Mouse (Mus musculus): ENCODE results near the gene Sp110. TPM values are rescaled to one million over a fixed set of nuclear protein-coding genes. Genes with fewer than 3 reads are reported as not detected.
"Not testable (repeated sequence)": the region's sequence is repeated elsewhere in the genome, so short reads cannot be mapped to it uniquely, and the experiment has no call there.

The Sp110 gene
- 0.35 and 0.67 TPM in 2 replicates for polyA plus RNA-seq (2012; rRNA removed)

DNA sequence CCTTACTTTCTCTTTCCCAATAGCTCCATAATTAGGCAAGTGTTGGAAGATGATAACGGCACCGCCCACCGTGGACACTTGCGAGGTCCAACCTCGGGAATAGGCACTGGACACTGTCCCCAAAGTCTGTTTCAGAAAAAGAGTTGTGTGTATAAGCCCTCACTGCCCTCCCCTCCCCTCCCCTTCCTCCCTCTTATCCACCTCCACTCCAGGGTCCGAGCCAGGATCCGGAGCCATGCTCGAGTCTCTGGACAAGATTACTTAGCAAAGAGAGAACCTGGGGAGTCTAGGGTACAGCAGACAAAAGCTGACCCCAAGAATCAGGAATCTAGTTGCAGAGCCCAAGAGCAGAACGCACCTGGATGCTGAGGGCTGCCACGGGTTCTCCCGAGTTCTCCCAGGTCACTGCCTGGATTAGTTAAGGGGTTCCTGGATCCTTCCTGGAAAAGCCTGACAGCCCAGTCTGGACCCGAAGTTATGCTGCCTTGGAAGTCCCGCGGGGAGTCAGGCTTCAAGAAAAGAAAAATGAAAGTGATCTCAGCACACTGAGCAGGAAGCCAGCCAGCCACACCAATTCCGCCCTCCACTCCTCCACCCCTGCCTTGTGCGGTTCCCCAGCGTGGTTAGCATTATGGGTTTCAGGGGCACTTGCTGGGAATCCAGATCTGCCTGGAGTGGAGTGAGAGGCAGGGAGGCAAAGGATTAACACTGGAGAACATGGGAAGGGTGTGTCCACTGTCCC is at the start of gene Sp110:
Gene Sp110 (minus strand): TSS at position 547 of the 742 bp plus-strand sequence.
- not testable (repeated sequence) for DNase-seq (ENCODE audit: low read depth)

DNA sequence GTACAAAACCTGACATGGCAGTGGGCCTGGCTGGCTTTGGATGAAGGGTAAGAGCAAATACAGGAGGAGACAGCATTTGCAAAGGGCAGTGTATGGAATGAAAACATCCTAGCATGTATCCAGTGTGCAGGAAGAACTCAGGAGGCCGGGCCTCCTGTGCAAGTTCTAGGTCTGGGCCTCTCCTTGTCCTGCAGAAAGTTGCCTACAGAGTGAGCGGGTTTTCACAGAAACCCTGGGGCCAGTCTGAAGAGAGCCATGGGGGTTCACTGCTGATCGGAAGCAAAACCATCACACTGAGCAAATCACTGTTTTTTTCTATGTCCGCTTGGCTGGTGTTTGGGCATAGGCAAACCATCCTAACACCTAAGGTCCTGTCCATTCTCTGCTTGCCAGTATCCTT is 39.5 kb upstream of the Sp110 start:
- DNase-seq (ENCODE audit: low read depth) = not testable (repeated sequence)

DNA sequence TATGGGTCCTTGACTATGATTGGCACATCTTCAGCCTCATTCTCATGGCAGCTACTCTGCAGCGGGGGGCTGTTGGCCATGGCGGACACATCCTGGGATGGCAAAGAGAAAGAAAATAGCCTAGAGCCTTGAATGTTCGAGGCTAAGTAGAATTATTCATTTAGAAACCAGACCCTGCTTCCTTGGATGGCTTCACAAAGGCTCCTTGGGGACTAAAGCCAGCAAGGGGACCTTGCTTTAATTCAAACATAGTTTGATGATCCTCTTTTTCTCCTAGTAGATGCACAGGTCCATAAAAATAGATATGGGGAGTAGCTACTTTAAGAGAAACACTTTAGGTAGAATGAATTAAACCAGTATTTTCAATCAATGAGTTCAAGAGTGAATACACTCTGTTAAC is 38.3 kb upstream of the Sp110 start:
- not testable (repeated sequence) for DNase-seq (ENCODE audit: low read depth)

DNA sequence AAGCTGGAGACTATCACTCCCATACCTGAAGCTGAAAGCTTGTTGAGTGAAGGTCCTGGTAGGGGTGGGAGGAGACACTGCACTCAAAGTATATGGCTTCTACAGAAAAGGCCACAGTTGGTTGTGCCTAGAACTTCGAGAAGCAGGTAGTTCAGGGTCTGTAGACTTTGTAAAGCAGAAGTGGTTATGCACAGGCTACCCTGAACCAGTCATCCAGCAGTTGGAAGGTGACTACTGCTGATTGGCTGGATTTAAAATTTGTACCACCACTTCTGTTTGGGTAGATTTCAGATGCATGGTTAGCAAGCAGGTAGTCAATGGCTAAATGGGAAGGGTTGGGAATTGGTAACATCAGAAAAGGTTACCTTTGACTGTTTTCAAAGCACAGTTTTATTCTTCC is 20.1 kb upstream of the Sp110 start:
- DNase-seq (ENCODE audit: low read depth) = not testable (repeated sequence)

DNA sequence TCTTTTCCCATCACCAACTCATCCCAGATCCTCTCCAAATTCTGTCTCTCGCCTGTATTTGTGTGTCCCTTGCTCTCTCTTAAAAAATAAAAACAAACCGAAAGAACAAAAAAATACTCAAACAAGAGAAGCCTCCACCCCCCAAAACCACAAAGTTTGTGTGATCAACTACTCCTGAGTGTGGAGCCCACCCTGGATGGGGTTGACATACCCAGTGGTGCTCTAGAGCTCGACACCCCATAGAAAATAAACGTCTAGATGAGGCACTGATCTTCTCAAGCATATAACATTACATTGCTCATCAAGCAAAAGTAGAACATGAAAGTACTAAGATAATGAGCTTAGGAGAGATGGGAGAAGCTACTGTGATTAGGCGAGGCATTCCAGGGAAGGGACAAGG is 18.5 kb upstream of the Sp110 start:
- DNase-seq (ENCODE audit: low read depth) = not testable (repeated sequence)

DNA sequence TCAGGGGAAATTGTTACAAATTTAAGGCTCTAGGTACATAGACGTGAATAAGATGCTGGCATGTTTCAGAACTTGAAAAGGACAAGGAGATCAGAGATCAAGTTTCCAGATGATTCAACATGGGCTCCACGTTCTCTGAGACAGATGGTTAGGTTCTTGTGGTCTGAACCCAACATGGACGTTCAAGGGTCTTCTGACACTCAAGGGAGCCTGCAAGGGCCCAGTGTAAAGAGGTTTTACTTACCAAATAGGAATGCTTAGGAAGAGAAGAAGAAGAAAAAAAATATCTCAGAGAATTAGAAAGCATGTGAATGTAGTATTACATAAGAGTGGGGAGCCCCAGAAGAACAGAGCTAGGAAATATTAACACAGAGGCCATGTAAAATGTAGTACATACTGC is 17.2 kb upstream of the Sp110 start:
- DNase-seq (ENCODE audit: low read depth) = not testable (repeated sequence)

DNA sequence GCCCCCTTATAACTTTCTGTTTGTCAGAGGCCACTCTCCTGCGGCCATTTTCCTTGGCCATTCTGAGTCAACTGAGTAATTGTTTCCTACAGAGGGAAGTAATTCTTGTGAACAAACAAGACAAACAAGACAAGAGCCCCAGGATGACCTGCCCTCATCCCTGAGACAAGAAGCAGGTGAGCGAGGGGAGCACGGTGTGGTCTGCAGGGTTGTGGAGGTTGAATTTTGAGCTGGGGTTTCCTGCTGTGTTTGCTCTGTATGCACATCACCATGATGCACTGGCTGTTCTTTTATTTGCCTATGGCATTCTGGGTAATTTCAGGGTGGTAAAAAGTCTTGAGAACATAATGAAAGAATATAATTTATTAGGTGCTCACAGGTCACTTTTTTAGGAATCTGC is 16.5 kb upstream of the Sp110 start:
- not testable (repeated sequence) for DNase-seq (ENCODE audit: low read depth)

DNA sequence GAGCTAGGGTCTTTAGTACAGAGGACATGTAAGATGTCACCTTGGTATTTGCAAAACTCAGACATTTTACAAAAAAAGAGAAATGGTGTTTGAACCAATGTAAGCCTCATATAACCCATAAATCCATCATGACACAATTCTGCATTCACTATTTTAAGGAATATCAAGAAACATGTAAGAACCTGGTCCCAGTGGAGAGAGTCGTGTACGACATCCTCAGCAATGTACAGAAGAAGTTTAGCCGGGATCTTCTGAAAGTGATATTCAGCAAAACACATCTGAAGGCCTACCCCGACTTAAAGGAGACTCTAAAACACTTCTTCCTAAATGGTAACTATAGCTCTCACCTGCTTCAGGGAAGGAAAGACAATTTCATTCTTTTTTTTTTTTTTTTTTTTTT is 12.0 kb upstream of the Sp110 start:
- DNase-seq (ENCODE audit: low read depth) = not testable (repeated sequence)

DNA sequence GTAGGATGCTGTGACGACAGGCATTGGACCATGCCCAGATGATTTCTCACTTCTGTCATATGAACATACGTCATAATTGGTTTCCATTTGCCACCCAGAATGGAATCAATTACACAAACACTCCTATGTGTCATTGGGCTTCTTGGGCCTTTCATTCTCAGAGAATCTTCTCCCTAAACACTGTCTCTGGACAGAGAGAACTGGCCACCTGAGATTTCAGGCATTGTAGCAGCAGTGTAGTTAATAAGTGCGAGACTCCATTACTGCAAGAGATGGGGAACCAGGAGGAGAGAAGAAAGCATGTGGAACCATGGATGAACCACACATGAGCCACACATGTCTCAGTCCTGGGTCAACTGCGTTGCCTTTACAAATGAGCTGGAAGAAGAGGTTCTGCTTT is 9.7 kb upstream of the Sp110 start:
- DNase-seq (ENCODE audit: low read depth) = not testable (repeated sequence)

DNA sequence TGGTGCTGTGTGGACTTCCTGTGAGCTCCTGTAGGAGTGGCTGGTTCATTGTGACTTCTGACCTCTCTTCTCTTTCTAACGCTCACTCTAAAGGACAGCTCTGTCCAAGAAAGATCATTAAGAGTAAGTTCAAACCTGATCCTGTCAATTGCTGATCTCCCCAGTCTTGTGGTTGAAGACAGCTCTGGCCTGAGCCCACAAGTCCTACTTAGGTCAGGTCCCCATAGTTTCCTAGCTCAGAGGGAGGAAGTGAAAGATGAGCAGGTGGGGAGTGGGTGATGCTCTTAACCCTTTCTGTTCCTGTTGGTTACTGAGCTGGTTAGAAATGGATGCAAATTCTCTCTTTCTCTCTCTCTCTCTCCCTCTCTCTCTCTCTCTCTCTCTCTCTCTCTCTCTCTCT is 5.7 kb upstream of the Sp110 start:
- DNase-seq (ENCODE audit: low read depth) = not testable (repeated sequence)

DNA sequence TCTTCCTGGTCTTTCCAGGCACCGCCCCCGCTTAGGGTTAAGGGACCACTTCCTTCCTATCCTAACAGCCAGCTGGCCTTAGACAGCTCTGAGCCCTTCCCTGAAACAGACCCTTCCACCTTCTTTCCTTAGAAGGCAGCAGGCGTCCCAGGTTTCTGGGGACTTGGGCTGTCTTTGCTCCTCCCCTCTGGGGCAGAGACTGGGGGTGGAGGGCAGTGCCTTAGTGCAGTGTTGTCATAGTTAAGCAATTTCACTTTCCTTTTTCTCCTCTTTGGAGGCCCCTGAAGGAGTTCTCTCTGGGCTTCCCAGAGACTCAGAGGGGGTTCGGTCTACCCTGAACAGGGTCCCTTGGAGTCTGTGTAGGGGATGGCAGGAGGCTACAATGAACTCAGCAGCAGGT is 2.2 kb upstream of the Sp110 start:
- DNase-seq (ENCODE audit: low read depth) = not testable (repeated sequence)

DNA sequence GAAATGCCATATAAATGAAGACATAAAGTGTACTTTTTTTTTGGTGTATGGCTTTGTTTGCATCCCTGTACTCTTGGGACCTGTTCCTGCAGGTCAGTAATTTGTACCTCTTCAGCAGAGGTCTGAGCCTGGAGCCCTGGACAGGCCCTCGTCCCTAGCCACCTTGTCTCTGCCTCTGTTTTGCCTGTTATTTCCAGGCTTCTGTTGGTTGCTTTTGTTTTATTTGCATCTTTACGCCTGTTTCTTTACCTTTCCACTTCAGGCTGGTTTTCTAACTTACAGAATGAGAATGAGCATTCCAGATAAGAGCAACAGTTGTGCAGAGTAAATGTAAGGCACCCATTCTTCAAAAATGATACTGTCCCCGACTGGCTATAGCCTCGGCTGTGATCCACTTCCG is 1.5 kb upstream of the Sp110 start, which contains the start of gene Sp140:
Gene Sp140 (plus strand): TSS at position 301 of the 400 bp plus-strand sequence.
- not testable (repeated sequence) for DNase-seq (ENCODE audit: low read depth)

DNA sequence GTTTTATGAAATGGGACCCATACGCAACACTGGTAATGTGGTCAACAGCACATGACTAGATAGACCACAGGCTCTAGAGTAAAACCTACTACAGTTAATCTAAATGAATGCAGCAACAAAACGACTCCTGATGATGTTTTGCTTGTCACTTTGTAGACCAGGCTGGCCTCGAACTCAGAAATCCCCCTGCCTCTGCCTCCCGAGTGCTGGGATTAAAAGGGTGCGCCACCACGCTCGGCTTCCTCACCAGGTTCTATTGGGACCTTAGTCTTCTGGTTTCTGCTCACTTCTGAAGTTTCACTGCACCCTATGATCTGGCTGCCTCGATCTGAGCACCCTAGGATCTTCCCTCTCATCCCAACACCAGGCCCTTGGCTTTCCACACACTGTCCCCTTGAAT is 6.1 kb downstream of the Sp110 start:
- not testable (repeated sequence) for DNase-seq (ENCODE audit: low read depth)

DNA sequence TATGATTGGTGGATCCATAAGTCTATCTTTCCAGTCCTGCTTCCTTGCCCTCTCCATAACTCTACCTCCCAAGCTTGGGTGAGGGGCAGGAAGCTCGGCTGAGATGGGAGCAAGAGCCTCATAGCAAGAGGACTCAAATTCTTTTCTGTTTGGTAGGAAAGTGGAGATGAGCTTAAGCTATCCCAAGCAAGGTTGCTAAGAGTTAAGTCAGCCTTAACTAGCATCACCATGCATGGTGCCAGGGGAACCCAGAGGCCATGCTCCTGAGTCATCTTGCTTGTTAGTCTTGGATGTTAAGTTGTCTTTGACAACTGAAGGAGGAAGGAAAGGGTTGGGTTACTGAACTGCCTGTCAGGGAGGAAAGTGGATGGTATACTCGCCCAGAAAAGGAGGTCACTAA is 9.9 kb downstream of the Sp110 start:
- DNase-seq (ENCODE audit: low read depth) = not testable (repeated sequence)

DNA sequence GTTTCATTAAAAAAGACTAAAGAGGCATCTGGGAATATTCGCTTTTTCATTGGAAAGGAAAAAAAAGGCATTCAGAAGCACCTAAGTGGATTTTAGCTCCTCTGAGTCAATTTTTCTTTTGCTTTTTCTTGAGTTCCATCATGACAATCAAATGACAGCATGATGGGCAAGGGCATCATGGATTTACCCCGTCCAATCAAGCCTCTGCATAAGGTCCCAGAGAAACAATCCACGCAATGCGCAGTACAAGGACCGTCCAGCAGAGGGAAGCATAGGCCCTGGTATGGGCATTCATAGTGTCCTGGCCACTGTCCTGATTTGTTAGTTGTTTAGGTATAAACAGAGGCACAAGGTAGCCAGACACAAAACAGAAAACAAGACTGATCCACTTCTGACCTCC is 17.1 kb downstream of the Sp110 start:
- not testable (repeated sequence) for DNase-seq (ENCODE audit: low read depth)

DNA sequence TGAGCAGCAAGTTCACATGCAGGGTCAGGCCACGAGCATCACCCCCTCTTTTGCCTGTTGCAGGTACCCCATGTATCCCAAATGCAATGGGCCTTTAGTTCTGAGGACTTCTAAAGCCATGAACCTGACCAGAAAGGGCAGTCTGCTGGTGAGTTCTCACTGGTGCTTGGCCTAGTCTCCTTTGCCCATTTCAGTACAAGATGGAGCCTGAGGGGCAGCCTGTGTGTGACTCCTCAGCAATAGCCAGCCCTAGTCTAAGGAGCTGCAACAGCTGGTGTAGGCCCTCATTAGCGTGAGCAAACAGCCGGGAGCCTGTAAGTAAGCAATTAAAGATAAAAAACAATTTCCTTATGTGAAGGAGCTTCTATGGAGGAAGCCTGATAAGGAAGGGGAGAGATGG is 18.0 kb downstream of the Sp110 start:
- DNase-seq (ENCODE audit: low read depth) = not testable (repeated sequence)

DNA sequence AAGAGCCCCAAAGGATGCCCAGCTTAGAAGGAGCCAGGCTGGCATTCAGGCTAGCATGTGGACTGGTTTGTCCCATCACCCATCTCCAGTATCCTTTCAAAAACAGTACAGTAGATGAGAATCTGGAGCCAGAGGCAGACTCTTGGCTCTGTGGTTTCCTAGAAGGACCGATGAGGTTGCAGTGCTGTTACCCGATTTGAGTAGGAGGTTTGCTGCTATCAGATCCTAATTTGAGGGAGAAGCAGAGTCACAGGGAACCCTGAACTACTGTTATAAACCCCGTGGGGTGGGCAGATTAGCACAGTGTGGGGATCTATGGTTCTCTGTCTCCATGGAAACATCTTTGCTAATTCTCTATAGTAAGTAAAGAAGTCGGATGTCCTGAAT is 18.5 kb downstream of the Sp110 start:
- DNase-seq (ENCODE audit: low read depth) = not testable (repeated sequence)

DNA sequence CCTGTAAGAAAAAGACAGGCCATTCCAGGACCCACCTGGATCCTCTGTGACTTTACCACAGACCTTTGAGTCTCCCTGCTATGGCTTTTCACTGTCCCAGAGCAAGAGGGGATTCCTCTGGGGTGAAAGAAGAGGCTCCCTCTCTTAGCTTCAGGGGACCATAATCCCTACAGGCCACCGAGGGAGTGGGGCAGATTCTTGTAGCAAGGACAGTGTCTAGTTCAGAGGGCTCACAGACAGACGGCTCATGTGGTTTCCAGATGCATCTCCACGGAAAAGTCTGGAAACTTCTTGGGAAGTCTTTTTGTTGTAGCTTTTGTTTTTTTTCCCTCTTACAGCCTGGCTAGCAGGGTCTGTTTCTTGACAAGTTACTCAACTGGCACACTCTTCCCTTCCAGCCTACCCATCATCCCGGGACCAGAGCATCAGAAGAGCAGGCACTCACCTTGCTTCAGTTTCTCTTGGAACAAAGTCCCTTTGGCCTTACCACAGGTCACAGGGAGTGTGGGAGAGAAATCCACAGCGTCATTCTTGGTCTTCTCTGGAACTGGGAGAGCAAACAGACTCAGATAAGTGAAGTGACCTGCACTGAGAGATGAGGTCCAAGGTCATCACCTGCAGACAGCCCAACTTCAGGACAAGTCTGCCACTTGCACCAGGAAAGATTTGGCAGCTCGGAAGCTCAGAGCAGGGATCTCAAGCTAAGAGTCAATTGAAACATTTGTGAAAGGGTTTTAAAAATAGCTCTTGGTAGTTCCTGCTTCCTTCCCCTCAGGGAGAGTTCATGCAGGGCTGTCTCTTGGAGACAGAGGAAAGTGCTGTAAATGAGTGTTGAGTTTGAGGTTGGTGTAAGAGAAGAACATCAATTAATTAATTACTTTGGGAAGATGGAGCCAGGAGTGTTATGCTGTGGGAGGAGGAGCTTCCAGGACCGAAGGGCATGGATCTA is 19.1 kb downstream of the Sp110 start:
- not testable (repeated sequence) for DNase-seq (ENCODE audit: low read depth)

DNA sequence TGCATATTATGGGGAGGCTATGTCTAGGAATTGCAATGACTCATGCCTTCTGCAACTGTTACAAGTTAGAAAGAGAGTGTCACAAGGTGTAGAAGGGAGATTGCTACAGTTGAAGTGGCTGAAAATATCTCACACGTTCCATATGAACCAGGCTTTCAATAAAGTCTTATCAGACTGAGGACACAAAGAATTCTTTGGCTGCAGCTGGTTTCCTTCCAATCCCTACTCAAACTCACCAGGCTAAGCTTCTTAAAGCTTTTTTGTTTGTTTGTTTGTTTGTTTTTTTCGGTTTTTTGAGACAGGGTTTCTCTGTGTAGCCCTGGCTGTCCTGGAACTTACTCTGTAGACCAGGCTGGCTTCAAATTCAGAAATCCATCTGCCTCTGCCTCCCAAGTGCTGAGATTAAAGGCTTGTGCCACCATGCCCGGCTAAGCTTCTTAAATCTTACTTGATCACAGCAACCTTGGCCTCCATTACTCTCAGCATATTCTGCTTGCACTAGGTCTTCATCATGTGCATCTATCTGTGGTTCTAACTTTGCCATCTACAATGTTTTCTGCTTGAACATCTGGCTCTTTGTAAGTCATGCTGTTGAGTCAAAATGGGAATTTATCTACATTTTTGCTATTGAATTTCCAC is 20.1 kb downstream of the Sp110 start:
- not testable (repeated sequence) for DNase-seq (ENCODE audit: low read depth)

DNA sequence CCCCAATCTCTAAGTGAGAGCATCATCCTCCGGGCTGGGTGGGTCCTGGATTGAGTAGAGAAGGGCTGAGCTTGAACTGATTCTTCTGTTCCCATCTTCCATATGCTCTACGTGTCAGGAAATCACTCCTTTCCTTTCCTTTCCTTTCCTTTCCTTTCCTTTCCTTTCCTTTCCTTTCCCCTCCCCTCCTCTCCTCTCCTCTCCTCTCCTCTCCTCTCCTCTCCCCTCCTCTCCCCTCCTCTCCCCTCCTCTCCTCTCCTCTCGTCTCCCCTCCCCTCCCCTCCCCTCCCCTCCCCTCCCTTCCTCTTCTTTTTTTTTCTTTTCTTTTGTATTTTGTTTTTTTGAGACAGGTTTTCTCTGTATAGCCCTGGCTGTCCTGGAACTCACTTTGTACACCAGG is 23.2 kb downstream of the Sp110 start, which contains the start of gene G530012D18Rik:
Gene G530012D18Rik (plus strand): TSS at position 301 of the 400 bp plus-strand sequence.
- DNase-seq (ENCODE audit: low read depth) = not testable (repeated sequence)

DNA sequence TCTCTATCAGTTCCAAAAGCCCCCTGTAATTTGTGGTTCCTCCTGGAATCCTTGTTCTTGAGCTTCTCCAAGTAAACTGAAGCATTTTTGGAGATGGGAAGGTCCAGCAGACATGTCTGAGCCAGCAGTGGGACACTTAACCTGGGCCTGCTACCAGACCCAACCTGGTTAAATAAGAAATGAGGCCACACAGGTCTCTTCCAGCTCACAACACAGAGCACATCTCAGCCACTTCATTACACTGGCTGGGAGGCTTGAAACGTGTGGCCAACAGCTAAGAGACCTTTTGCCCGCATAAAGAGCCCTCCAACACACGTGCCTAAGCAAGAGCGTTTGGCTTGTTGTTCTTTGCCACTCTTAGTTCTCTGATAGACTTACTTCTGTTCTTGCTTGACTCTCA is 25.1 kb downstream of the Sp110 start:
- not testable (repeated sequence) for DNase-seq (ENCODE audit: low read depth)
